Mouse (Mus musculus) CD4-positive naive resting alpha-beta T cell, adult 76 days (primary cell): ENCODE data around the gene Olfr1138. TPM values are rescaled to one million over a fixed set of nuclear protein-coding genes. Genes with fewer than 3 reads are reported as not detected.

Source experiments
- total RNA-seq: library from RNA; stranded (reverse); gene quantifications from one replicate; pipeline ENCODE4 v1.2.4, GENCODE M21; 2023

The Olfr1138 gene
- total RNA-seq = not detected

DNA sequence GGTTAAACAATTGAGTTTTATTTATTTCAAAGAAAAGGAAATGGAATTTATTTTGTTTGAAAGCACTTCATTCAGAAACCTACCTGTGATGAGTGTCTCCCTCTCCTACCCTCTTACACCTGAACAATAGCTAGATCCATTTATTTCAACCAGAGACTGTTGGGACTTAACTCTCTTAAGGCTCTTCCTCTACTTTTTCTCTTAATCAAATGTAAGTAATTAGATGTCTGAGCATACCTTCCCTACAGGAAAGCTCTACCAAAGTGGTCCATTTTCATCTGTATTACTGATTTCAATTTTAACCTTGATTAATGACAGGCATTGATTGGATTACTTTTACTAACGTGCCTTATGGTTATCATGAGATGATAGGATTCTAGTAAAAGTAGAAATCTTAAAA lies at the start of gene Olfr1138:
Olfr1138 (minus strand) TSS at position 101 of the 400 bp plus-strand sequence.

GRCm38 (mm10) chr2:87779183-87779582 lies 39.4 kb upstream of the Olfr1138 start, which contains the start of gene Olfr152:
Olfr152 (plus strand) TSS chr2:87779483.

GRCm38 (mm10) chr2:87753891-87754290 lies 14.1 kb upstream of the Olfr1138 start, which contains the start of gene Olfr1141:
Olfr1141 (minus strand) TSS chr2:87753991.

GRCm38 (mm10) chr2:87743452-87743851 lies 3.7 kb upstream of the Olfr1138 start, which contains the start of gene Olfr1140:
Olfr1140 (plus strand) TSS chr2:87743752.

GRCm38 (mm10) chr2:87713079-87713478 lies 26.7 kb downstream of the Olfr1138 start, which contains the start of gene Olfr1137:
Olfr1137 (minus strand) TSS chr2:87713179.

GRCm38 (mm10) chr2:87693847-87694246 lies 45.9 kb downstream of the Olfr1138 start, which contains the start of gene Olfr1136:
Olfr1136 (minus strand) TSS chr2:87693947.

Other genes starting within 250 kb of the Olfr1138 start
- not detected for gene Pramel7, start 242.9 kb downstream of the Olfr1138 start, total RNA-seq
- not detected for gene Pramel6, start 233.4 kb downstream of the Olfr1138 start, total RNA-seq
- not detected for gene Olfr153, start 208.2 kb downstream of the Olfr1138 start, total RNA-seq
- gene Olfr1128, start 194.4 kb downstream of the Olfr1138 start, total RNA-seq = not detected
- gene Olfr1129, start 166.1 kb downstream of the Olfr1138 start, total RNA-seq = not detected
- gene Olfr1130, start 133.8 kb downstream of the Olfr1138 start, total RNA-seq = not detected
- gene Olfr1131, start 112.9 kb downstream of the Olfr1138 start, total RNA-seq = not detected
- gene Olfr1132, start 102.4 kb downstream of the Olfr1138 start, total RNA-seq = not detected
- gene Olfr1133, start 92.6 kb downstream of the Olfr1138 start, total RNA-seq = not detected
- not detected for gene Olfr1134, start 81.5 kb downstream of the Olfr1138 start, total RNA-seq
- gene Olfr1135, start 66.3 kb downstream of the Olfr1138 start, total RNA-seq = not detected
- not detected for gene Olfr1136, start 46.0 kb downstream of the Olfr1138 start, total RNA-seq
- not detected for gene Olfr1137, start 26.8 kb downstream of the Olfr1138 start, total RNA-seq
- not detected for gene Olfr1140, start 3.8 kb upstream of the Olfr1138 start, total RNA-seq
- not detected for gene Olfr1141, start 14.0 kb upstream of the Olfr1138 start, total RNA-seq
- not detected for gene Olfr152, start 39.5 kb upstream of the Olfr1138 start, total RNA-seq
- gene Olfr1143, start 60.6 kb upstream of the Olfr1138 start, total RNA-seq = not detected
- gene Olfr1145, start 69.8 kb upstream of the Olfr1138 start, total RNA-seq = not detected
- not detected for gene Olfr1148, start 90.6 kb upstream of the Olfr1138 start, total RNA-seq
- gene Olfr1150-ps1, start 104.0 kb upstream of the Olfr1138 start, total RNA-seq = not detected
- not detected for gene Olfr1151, start 115.9 kb upstream of the Olfr1138 start, total RNA-seq
- not detected for gene Olfr1152, start 126.5 kb upstream of the Olfr1138 start, total RNA-seq
- gene Olfr1153, start 155.0 kb upstream of the Olfr1138 start, total RNA-seq = not detected
- not detected for gene Olfr1154, start 165.2 kb upstream of the Olfr1138 start, total RNA-seq
- gene Olfr1155, start 205.2 kb upstream of the Olfr1138 start, total RNA-seq = not detected
- not detected for gene Olfr1156, start 213.1 kb upstream of the Olfr1138 start, total RNA-seq
- not detected for gene Olfr1157, start 228.3 kb upstream of the Olfr1138 start, total RNA-seq
- not detected for gene Olfr74, start 234.7 kb upstream of the Olfr1138 start, total RNA-seq